Mouse (Mus musculus) R1 (cell line): ENCODE measurements around the gene Nop56.
A peak's percentile ranks its signal among the peaks of the same experiment; 100 is the strongest.

ENCODE experiments used
- DNase-seq: peaks from one replicate; pipeline ENCODE4 v3.0.0-alpha.2; 2018; ENCODE audit warnings: low read depth, low spot score

Gene Nop56

GRCm38 (mm10) chr2:130274149-130274861 lies at the start of gene Nop56:
Nop56 (plus strand) TSS chr2:130274430.
- peak; percentile 95 for DNase-seq

GRCm38 (mm10) chr2:130246912-130247311 lies 27.3 kb upstream of the Nop56 start:
- DNase-seq: peak; percentile 56

DNA sequence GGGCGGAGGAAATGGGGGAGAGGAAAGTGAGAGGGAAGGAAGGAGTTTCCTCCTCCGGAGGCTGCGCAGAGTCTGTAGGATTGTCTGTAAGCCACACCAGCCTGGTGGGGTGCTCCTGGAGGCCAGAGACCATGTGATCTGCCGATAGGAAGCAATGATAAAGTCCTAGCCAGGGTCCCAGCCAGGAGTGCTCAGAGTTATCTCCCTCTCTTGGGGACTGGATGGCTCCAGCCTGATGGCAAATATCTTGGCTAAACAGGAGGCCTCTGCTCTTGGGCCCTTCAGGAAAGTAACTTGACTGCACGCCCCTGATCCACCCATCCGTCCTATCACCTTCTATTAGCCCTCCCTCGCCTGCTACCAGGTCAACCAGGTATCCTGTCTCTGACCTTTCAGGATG lies 26.0 kb upstream of the Nop56 start:
- DNase-seq: no peak

DNA sequence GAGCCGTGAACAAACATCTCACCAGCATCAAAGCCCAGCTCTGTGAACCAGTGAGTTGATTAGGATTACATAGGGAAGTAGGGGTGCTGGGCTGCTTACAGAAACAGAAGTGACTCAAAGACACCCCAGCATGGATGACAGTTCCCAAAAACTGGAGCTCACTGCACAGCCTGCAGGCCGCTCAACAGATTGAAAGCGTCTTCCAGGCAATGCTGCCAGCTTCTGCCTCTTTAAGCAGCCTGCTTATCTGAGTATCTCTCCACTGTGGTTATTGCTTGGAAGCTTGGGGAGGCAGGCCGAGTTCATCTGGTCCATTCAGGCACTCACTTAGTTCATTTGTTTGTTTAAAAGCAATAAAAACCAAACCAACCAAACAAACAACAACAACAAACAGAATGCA lies 17.5 kb upstream of the Nop56 start:
- no peak for DNase-seq

- DNase-seq: no peak
Measured at GRCm38 (mm10) chr2:130260822-130261221, 13.4 kb upstream of the Nop56 start.

GRCm38 (mm10) chr2:130261914-130262313 lies 12.3 kb upstream of the Nop56 start:
- DNase-seq: no peak

DNA sequence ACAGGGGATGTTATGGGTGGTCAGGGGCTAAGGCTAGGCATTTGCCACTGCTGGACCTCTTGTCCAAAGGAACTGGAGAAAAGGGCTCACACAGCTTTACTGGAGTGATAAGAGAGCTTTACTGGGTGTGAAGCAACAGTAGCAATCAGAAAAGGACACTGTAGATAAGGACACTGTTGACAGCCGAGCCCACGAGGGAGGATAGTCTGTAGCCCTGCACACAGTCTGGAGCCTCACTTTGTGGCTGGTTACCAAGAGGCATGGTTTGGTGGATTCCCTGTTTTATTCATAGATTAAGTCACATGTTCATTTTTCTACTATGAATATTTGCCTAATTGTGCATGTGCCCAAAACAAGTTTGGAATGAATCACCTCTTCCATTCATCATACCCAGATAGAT lies 11.8 kb upstream of the Nop56 start:
- no peak for DNase-seq

DNA sequence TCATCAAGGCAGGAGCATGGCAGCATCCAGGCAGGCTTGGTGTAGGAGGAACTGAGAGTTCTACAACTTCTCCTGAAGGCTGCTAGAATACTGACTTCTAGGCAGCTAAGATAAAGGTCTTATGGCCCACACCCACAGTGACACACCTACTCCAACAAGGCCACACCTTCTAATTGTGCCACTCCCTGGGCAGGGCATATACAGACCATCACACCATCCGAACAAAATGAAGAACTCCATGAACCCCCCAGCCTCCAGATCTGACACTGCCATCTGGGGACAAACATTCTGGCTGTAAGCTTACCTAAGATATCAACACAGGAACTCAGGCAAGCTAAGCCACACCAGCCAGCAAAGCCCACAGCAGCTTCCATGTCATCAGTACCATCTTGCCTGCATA lies 8.7 kb upstream of the Nop56 start:
- no peak for DNase-seq

- peak; percentile 33 for DNase-seq
Measured at GRCm38 (mm10) chr2:130268074-130268473, 6.2 kb upstream of the Nop56 start.

DNA sequence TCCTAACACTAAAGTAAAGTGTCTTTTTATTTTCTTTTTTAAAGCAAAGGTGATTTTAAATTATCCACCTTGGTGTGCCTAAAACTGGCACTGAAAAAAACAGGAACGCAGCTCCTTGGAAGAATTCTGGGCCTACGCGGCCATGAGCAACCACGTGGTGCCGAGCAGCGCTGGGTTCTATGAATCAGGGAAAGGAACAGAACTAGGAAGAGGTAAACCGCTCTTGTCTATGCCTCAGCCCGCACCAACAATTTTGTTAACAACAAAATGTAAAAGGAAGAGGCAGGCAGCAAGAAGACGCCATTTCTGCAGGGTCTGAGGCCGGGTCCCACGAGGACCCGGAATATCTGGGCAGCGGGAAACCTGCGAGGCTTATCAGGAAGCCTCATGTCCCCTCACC lies 498 bp upstream of the Nop56 start:
- DNase-seq: no peak

- DNase-seq: no peak
Measured at GRCm38 (mm10) chr2:130274862-130275261, 632 bp downstream of the Nop56 start.

DNA sequence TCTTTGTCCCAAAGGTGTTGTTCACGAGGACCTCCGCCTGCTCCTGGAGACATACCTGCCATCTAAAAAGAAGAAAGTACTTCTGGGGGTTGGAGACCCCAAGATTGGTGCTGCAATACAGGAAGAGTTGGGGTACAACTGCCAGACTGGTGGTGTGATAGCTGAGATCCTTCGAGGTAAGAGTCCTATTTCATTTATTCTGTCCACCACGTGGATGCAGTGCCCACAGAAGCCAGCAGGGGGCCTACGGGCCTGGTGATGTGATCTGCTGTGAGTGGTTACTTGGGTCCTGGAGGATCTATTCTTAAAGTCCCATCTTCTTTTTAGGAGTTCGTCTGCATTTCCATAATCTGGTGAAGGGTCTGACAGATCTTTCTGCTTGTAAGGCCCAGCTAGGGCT lies 1.4 kb downstream of the Nop56 start:
- DNase-seq: peak; percentile 88

DNA sequence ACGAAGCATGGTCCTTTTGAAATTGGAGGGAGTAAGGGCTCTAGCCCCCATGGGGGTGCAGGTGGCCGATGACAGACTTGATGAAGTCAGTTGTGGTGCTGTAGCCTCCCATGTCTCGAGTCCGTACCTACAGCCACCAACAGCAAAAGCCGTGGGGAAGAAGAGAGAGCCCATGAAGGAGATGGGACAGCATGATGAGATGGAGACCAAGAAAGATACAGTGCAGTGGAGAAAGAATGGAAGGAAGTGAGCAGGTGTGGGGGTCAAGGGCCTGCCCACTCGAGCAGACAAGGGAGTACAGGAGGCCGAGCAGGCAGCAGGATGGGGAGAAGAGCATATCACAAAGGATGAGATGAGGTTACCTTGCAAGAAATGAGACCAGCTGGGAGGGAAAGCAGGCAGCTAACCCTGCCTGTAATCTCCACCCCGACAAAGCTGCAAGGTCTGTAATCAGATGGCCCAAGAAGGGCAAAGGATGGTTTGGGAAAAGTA lies 5.4 kb downstream of the Nop56 start:
- peak; percentile 68 for DNase-seq

- peak; percentile 30 for DNase-seq
Measured at GRCm38 (mm10) chr2:130280224-130280623, 6.0 kb downstream of the Nop56 start.

- no peak for DNase-seq
Measured at GRCm38 (mm10) chr2:130280818-130281217, 6.6 kb downstream of the Nop56 start.

DNA sequence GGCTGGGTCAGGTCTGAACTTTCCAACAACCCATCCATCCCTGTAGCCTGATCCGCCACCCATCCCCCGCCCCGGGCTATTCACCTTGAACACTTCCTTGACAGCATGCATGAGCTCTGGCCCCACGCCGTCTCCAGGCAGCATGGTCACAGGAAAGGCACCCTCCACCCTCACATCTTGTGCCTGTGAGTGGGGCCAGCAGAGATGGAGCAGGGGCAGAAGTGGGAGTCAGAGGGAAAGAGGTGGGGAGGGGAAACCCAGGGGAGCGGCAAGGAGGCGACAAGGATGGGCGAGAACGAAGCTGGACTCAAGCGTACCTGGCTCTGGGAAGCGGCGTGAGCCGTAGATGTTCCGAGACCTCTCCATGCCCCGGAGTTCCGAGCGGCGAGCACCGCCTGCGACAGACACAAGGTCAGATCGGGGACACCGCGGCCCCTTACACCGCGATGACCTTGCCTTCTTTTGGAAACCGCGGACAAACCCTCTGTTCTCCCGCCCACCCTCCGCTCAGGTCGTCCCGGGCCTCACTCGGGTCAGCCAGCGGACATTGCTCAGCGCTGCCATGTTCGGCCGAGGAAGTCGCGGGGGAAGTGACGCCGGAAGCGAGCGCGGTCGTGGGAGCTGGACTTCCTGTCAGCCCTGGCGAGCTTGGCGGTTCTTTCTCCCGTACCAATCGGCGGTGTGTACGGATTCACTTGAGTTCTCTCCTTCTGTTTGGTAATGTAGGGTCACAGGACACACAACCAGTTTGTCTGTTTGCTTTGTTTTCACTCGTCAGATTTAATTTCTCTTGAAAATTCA lies 9.8 kb downstream of the Nop56 start, which contains the start of gene Idh3b:
Idh3b (minus strand) TSS at position 694 of the 801 bp plus-strand sequence.
- peak; percentile 91 for DNase-seq

DNA sequence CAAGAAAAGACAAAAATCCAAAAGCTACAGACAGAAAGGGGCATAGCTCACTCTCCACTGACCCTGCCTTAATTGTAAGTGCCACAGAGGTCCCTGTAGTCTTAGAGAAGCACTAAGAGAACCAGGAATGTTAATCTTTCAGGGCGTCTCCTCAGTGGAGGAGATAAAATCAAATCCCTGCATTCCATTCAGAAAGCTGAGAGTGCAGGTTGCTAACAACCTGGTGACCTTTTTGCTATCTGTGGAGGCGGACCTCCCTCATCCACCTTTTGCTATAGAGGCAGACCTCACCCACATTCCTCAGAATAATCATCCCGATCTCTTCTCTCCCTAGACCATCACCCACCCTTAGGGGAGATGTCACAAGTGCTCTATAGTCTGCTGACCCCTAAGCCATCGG lies 14.9 kb downstream of the Nop56 start:
- peak; percentile 93 for DNase-seq

DNA sequence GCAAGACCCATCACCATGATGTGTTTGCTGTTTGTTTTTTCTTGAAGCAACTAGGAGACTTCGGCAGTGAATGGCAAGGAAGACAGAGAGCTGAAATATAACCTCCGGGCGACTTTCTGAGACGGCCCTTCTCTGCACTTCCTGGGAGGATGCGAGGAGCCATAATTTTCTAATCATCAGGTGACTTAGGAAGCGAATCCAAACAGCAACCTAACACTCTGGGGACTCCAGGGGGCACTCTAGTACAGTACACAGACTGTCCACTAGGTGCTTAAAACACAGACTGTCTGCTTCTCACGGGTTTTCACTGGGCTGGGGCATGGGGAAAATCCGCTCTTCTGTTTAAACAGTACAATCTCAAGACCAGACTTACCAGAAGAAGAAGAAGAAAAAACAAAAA lies 17.2 kb downstream of the Nop56 start:
- DNase-seq: peak; percentile 91

- no peak for DNase-seq
Measured at GRCm38 (mm10) chr2:130293009-130293408, 18.8 kb downstream of the Nop56 start.

DNA sequence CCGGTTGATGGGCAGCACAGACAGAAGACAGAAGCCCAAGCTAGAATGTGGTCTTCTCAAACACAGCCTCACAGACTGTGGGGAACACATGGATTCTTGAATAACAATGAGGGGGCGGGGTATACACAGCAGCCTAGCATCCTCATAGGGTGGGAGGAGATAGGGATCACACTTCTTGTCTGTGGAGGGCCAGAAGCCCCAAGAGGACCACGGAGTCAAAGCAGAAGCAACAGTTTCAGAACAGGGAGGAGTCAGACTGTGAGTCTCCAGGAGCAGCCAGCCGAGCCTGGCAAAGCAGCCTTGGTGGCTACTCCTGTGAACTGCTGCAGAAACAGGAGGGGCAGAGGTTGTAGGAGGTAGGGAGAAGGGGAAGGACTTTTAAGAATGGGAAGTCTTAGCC lies 19.3 kb downstream of the Nop56 start:
- DNase-seq: peak; percentile 81

DNA sequence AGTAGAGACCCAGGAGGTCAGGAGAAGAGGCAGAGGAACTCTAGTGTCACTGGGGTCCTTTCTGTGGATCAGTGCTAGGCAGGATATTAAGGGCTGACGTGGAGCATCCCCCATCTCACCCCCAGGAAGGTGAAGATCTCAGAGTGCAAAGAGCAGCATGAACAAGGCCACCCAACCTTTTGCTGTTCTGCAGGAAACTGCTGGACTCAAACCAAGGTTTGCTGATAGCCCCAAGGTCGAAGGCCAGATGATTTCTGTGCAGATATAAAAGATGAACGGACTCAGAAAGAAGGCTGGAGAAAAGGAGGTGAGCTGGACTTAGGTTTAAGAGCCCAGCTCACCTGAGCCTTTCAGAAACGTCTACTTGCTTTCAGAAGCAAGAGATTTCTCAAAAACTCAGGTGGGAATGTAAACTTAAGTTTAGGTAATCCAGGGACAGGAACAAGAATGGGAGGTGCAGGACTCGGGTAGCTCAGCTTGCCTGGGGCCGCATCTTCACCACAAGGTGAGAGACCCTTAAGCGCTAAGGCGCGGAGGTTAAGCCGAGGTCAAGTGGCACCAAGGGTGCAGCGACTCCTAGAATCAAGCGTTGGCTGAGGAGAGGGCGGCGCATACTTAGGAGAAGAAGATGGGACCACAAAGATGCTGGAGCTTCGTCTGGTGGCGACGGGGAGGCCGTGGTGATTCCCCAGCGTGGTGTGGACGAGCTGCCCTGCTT lies 20.1 kb downstream of the Nop56 start:
- DNase-seq: peak; percentile 49

DNA sequence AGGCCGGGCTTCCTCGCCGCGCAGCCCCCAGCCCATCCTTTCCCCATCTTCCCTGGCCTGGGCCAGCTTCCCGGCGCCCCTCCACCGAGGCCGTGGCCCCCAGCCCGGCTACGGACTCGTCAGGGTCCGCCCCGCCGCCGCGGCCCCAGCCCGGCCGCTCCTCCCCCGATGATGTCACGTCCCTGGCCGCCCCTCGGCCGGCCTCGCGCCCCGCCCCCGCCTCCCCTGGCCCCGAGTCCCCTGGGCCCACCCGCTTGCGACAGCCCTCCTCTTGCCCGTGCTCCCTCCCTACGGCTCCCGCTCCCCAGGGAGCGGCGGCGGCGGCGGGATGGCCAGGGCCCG lies 20.7 kb downstream of the Nop56 start, which contains the start of gene Ebf4:
Ebf4 (plus strand) TSS at position 234 of the 342 bp plus-strand sequence.
- DNase-seq: peak; percentile 62
